Mouse (Mus musculus) adrenal gland, postnatal 10 days (tissue): ENCODE measurements around the gene Otoa. TPM values are rescaled to one million over a fixed set of nuclear protein-coding genes. Genes with fewer than 3 reads are reported as not detected.

Experiments
- DNase-seq: peaks from one replicate; pipeline ENCODE4 v3.0.0; 2021; ENCODE audit warnings: mixed read lengths
- long read RNA-seq, 2 experiments: library from polyadenylated mRNA; stranded (forward); transcript quantifications; one replicate each; pipeline ENCODE4 v2.0.0; 2021
- total RNA-seq, 2 experiments: library from RNA; stranded (reverse); gene quantifications; 2 replicates each; pipeline ENCODE4 v1.2.3; 2021

Otoa gene
- 1 to 10 TPM; 1.1 to 1.2 TPM for total RNA-seq
- long read RNA-seq, experiment 1, result 0 reads
- long read RNA-seq, experiment 2, result 0 reads

- no peak for DNase-seq
These were observed at the start of gene Otoa for GRCm38 (mm10) chr7:121081350-121081749. TSS of gene Otoa (plus strand) at chr7:121081650.

GRCm38 (mm10) chr7:121033856-121034652 lies 47.4 kb upstream of the Otoa start, which contains the start of gene Mettl9:
TSS of gene Mettl9 (plus strand) at chr7:121034445.
- peak; percentile 99 for DNase-seq

- DNase-seq, result no peak
These were observed 46.7 kb upstream of the Otoa start for GRCm38 (mm10) chr7:121034701-121035141.

GRCm38 (mm10) chr7:121035161-121035721 lies 46.2 kb upstream of the Otoa start:
- peak; percentile 67 for DNase-seq

- no peak for DNase-seq
These were observed 40.9 kb upstream of the Otoa start for GRCm38 (mm10) chr7:121040595-121040994.

- DNase-seq, result no peak
These were observed 39.5 kb upstream of the Otoa start for GRCm38 (mm10) chr7:121041989-121042388.

- no peak for DNase-seq
These were observed 38.4 kb upstream of the Otoa start for GRCm38 (mm10) chr7:121043004-121043403.

- DNase-seq, result no peak
These were observed 37.9 kb upstream of the Otoa start for GRCm38 (mm10) chr7:121043510-121043909.

- DNase-seq, result no peak
These were observed 37.2 kb upstream of the Otoa start for GRCm38 (mm10) chr7:121044251-121044650.

GRCm38 (mm10) chr7:121045671-121046453 lies 35.6 kb upstream of the Otoa start:
- DNase-seq, result peak; percentile 37

GRCm38 (mm10) chr7:121047624-121048023 lies 33.8 kb upstream of the Otoa start:
- DNase-seq, result no peak

- DNase-seq, result no peak
These were observed 28.4 kb upstream of the Otoa start for GRCm38 (mm10) chr7:121053071-121053470.

- DNase-seq, result no peak
These were observed 21.8 kb upstream of the Otoa start for GRCm38 (mm10) chr7:121059477-121060218.

- peak; percentile 28 for DNase-seq
These were observed 17.1 kb upstream of the Otoa start for GRCm38 (mm10) chr7:121064309-121064708.

- DNase-seq, result no peak
These were observed 10.2 kb upstream of the Otoa start for GRCm38 (mm10) chr7:121071276-121071675.

- no peak for DNase-seq
These were observed 8.9 kb upstream of the Otoa start for GRCm38 (mm10) chr7:121072506-121072905.

- DNase-seq, result peak; percentile 55
These were observed 7.2 kb upstream of the Otoa start, which contains the start of gene Igsf6 for GRCm38 (mm10) chr7:121074281-121074680. TSS of gene Igsf6 (minus strand) at chr7:121074572.

GRCm38 (mm10) chr7:121074801-121075400 lies 6.5 kb upstream of the Otoa start:
- no peak for DNase-seq

- no peak for DNase-seq
These were observed 6.0 kb upstream of the Otoa start for GRCm38 (mm10) chr7:121075416-121075815.

GRCm38 (mm10) chr7:121077311-121077710 lies 4.1 kb upstream of the Otoa start:
- no peak for DNase-seq

GRCm38 (mm10) chr7:121077829-121078228 lies 3.6 kb upstream of the Otoa start:
- peak; percentile 80 for DNase-seq

- no peak for DNase-seq
These were observed 366 bp downstream of the Otoa start for GRCm38 (mm10) chr7:121081816-121082215.
